Mouse (Mus musculus) layer of hippocampus, postnatal 25 days (tissue): ENCODE results near the gene Rfx4. TPM values are rescaled to one million over a fixed set of nuclear protein-coding genes. Genes with fewer than 3 reads are reported as not detected.

Experiments
- DNase-seq, 2 experiments: peaks; one replicate each; pipeline ENCODE4 v3.0.0; 2022; ENCODE audit warnings: mixed read lengths in 2 of 2, low spot score in 1 of 2; ENCODE audit errors: extremely low spot score in 1 of 2
- total RNA-seq, 2 experiments: library from RNA; stranded (reverse); gene quantifications; 2 replicates each; pipeline ENCODE4 v1.2.3; 2021

Rfx4 gene
- total RNA-seq, 2 experiments from 2014 or later, result 9.3 to 12.6 TPM

DNA sequence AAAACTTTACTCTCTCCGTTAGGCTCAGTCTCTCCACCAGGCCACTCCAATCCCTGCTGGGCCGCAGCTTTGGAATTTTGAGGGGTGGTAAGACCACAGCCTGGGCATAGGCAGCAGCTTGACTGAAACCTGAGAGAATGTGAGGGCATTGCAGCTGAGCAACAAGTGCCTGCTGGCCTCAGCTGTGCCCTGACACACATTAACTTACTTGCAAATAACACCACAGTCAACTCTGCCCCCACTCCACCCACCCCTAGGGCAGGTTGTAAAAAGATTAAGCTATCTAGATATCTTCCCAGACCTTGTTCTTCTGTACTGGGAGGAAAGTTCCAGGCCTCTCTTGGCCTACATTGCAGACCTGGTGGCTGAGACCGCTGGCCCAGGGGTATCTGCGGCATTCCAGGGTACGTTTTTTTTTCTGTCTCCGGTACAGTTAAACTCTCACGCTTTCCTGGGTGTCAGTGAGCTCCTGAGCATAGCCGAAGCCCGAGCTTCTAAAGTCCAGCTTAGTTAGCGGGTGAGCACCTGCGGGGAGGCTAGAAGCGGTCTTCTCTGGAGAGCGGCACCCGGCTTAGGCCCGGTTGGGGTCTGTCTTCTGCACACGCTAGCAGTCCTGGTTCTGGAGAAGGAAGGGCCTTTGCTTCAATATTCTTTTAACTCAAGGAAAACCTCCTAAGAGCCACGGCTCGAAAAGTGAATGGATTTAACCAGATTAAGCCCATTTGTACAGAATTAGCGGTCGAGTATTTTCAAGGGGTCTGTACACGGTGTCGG is 1.8 kb downstream of the Rfx4 start:
- DNase-seq, result no peak

DNA sequence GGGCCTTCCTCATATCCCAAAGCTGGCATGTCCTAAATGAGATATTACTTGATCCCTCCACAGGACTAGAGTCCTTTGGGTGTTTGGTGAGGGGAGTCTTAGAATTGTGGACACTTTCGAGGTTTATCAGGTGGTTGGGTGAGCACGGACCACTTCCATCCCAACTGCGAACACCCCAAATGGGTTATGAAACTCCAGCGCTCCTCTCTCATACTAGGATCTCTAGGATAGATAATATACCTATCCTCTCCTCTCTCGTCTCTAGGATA is 2.3 kb downstream of the Rfx4 start:
- no peak for DNase-seq

- no peak for DNase-seq
Observed at GRCm38 (mm10) chr10:84758483-84759431, 2.9 kb downstream of the Rfx4 start.

DNA sequence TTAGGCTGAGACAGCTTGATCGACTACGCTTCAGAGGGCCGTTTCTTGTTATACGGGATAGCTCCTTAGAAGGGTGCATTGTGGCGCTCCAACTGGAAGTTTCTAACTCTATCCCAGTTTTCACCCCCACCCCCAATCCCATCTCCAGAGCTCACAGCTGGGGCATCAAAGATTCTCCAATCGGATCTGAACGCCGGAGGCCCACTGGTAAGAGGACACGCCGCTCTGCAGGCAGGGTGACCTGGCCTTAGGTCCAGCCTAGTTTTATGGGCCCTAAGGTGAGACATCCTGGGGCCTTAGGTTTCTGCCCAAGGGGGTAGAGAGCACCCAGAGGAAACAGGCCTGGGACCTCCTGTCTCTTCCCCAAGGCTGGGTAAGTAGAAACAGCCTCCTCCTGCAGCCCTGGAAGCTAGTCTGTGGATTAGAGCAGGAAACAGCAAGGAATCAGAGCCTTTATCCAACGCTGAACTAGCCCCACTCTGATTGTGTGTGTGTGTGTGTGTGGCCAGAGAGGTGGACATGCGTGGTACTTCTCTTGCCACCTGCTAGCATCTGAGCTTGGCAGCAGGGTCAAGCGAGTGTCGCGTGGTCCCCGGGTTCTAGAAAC is 3.8 kb downstream of the Rfx4 start:
- DNase-seq, result no peak

GRCm38 (mm10) chr10:84760118-84761111 is 4.6 kb downstream of the Rfx4 start:
- no peak for DNase-seq

- no peak for DNase-seq
Observed at GRCm38 (mm10) chr10:84768766-84769165, 12.9 kb downstream of the Rfx4 start.

- DNase-seq, result no peak
Observed at GRCm38 (mm10) chr10:84772380-84773130, 16.7 kb downstream of the Rfx4 start.

DNA sequence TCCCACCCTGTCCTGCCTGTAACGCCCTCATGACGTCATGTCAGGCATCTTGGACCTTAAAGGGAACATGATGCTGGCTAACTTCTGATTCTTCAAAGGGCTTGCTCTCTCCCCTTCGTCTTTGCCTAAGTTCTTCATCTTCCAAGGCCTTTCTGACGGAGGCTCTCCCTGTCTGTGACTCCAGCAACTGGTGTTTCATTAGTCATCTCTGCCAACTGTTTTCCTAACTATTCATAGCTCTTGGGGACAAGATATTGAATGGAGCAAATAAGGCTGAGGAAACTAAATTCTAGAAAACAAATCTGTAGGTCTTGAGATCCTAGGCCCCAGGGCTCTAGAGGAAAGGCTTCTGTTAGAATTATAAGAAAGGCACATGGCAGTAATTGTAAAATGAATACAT is 18.0 kb downstream of the Rfx4 start:
- no peak for DNase-seq

- no peak for DNase-seq
Observed at GRCm38 (mm10) chr10:84774573-84774972, 18.7 kb downstream of the Rfx4 start.

DNA sequence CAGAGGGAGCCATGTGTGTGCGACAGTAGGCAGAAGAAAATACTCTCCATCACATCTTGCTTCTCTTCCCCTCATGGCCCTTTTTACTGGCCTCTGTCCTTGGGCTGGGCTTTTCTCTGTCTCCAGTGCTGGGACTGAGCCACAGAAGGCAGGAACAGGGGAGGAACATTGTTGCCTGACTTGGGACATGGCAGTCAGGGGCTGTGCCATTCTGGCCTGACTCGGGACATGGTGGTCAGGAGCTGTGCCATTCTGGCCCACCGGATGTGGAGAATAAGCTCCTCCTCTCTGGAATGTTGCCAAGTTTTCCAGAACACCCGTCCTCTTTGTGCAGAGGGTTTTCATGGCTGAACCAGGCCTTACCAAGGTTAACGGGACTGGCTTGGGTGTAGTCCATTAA is 21.2 kb downstream of the Rfx4 start:
- no peak for DNase-seq

- DNase-seq, result no peak
Observed at GRCm38 (mm10) chr10:84777974-84778373, 22.1 kb downstream of the Rfx4 start.

DNA sequence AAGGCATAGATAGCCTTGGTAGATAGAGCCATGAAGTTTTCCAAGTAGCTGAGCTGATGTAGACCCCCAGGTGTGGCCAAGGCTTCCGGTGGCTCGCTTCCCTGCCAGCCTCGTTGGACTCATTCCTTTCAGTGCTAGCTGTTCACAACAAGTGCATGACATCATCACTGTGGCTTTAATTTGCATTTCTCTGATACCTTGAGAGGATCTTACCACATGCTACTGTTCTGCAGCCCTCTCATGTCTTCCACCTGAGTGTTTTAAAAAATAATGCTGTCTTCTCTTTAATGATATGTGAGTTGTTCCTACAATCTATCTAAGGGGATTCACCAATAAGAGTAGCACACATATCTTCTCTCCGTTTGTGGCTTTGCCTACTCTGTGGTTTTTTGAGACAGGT is 25.0 kb downstream of the Rfx4 start:
- DNase-seq, result no peak

- DNase-seq, result no peak
Observed at GRCm38 (mm10) chr10:84785339-84785738, 29.5 kb downstream of the Rfx4 start.

DNA sequence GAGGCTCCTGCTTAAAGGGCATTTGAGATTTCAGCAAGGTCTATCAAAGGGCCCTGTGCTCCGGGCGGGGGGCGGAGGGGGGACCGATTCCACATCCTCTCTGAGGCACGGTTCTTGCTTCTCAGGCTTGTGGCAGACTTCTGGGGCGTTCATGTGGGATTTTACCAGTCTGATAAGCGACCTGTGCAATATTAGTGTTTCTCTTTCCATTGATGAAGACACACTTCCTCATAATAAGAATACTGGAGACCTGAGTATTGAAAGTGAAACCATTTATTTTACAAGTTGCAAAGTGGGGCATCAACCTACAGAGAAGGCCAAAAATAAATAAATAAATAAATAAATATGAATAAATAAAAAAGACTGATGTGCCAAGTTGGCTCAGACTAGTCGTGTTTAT is 34.5 kb downstream of the Rfx4 start:
- DNase-seq, result no peak

DNA sequence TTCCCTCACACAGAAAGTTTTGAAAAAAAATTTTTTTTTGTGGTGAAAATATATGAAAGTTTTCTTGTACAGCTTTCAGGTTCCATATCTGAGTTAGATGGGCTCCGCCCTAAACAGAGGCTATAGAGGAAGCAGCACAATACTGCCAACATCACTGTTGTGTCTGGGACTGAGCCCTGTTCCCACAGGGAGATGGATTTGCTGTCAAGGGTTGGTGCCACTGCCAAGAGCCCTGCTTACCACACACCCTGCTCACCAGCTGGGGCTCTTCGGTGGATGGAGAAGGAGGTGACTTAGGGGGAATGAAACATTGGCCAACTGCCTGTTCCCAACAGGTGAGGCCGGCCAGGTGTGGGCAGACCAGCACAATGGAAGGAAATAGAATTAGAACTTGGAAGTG is 35.3 kb downstream of the Rfx4 start:
- DNase-seq, result no peak

- DNase-seq, result no peak
Observed at GRCm38 (mm10) chr10:84801521-84801920, 45.7 kb downstream of the Rfx4 start.

DNA sequence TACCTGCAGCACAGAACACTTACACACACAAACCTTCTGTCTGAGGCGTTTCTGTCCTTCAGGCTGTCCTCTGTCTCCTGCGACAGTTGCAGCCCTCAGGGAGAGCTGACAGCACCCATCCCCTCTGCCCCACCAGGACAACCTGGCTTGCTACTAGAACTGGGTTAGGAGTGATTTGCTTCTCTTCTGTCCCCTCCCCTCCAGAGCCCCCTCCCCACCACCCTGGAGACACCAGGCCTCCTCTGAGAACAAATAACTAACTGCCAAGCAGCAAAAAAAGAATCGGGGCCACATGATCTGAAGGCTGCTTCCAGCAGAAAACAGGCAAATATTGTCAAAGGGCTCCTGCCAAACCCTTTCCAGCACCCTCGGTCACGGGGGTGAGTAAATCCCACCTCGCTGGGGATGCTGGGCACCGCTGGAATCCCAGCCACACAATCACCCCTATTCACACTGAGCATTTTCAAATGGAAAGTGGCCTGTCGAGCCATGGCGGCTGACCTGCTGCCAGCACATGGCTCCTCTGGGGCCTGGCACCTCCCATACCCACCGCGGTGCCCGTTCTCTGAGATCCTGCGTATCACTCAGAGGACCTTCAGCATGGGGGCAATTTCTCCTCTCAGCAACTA is 47.5 kb downstream of the Rfx4 start:
- peak in 1 of 2 experiments; percentile 15 for DNase-seq

- no peak for DNase-seq
Observed at GRCm38 (mm10) chr10:84805576-84805975, 49.7 kb downstream of the Rfx4 start.

DNA sequence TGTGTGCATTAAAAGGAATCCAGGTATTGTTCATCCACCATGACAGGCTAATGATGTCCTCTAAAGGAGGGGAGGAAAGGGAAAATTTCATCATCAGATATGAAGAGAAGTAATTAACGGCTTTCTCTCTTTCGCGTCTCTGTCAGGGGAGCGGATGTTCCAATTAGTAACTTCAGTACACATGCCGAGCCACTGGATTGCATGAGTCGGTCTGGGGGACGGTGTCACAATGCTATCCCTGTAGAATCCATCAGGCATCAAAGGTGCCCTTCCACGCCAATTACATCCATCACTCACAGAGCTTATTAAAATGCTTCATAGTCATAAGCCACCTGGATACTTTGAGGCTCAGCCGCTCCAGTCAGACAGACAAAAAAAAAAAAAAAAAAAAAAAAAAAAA is 51.3 kb downstream of the Rfx4 start:
- DNase-seq, result no peak
